Mouse (Mus musculus) hematopoietic multipotent progenitor cell, adult 10-12 weeks (in vitro differentiated cells): ENCODE results near the gene Tkfc. TPM values are rescaled to one million over a fixed set of nuclear protein-coding genes. Genes with fewer than 3 reads are reported as not detected.

ENCODE experiments used
- polyA plus RNA-seq: library from polyadenylated mRNA; stranded (reverse); fragments of >175 nt; gene quantifications from 2 replicates; pipeline ENCODE4 v1.2.3, GENCODE M21; 2012; ENCODE audit warnings: low replicate concordance

Gene Tkfc
- 1.0 and 2.6 TPM in 2 replicates for polyA plus RNA-seq

DNA sequence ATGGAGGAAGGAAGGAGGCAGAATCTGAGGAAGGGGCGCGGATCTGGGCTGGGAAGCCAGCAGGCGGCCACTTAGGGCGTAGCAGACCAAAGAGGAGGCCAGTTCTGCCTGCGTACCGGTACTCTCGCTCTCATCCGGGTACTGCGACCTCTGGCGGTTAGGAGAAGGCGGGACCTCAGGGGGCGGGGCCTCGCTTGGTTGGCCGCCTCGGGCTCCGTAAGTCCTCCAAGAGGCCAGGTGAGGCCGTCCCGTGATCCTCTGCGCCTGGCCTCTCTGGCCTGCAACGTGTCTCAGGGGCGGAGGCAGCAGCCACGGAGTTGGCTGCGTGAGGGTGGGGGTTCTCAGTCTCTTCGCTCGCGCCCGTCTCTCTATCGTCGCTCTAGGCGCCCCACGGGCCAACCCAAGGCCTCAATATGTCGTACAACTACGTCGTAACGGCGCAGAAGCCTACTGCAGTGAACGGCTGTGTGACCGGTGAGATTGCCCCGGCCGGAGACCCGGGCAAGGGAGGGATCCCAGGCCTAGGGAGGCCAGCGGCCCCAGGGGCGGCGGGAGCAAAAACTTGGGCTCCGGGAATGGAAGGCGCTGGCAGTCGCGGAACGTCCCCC lies at the start of gene Tkfc, which contains the start of gene Ddb1:
Gene Tkfc (minus strand): TSS at position 362 of the 608 bp plus-strand sequence.
Gene Ddb1 (plus strand): TSS at position 35 of the 608 bp plus-strand sequence.

GRCm38 (mm10) chr19:10634106-10634871 lies 28.8 kb upstream of the Tkfc start, which contains the start of gene Vwce:
Vwce (plus strand) TSS chr19:10634213.

GRCm38 (mm10) chr19:10576690-10577561 lies 28.5 kb downstream of the Tkfc start, which contains the start of the genes Cyb561a3 and Tmem138:
Cyb561a3 (plus strand) TSS chr19:10577172.
Tmem138 (minus strand) TSS chr19:10577362.

GRCm38 (mm10) chr19:10555624-10556510 lies 49.6 kb downstream of the Tkfc start, which contains the start of gene Tmem216:
Tmem216 (minus strand) TSS chr19:10556238.

Other genes with a start within 250 kb of the Tkfc start
- gene Syt7, start 216.6 kb downstream of the Tkfc start, polyA plus RNA-seq: 0.02 and 0.26 TPM in 2 replicates
- gene Lrrc10b, start 148.2 kb downstream of the Tkfc start, polyA plus RNA-seq: 0.07 TPM in 1 of 2 replicates, not detected in the other
- 0.96 and 3.8 TPM in 2 replicates for gene Ppp1r32, start 122.7 kb downstream of the Tkfc start, polyA plus RNA-seq
- 30.0 and 84.1 TPM in 2 replicates for gene Cpsf7, start 80.4 kb downstream of the Tkfc start, polyA plus RNA-seq
- 6.4 and 8.7 TPM in 2 replicates for gene Sdhaf2, start 79.5 kb downstream of the Tkfc start, polyA plus RNA-seq
- 0.73 and 0.96 TPM in 2 replicates for gene Tmem216, start 49.4 kb downstream of the Tkfc start, polyA plus RNA-seq
- 54.8 and 100 TPM in 2 replicates for gene Cyb561a3, start 28.5 kb downstream of the Tkfc start, polyA plus RNA-seq
- 2.3 and 4.2 TPM in 2 replicates for gene Tmem138, start 28.3 kb downstream of the Tkfc start, polyA plus RNA-seq
- gene Ddb1, start 327 bp downstream of the Tkfc start, polyA plus RNA-seq: 9.1 and 12.8 TPM in 2 replicates
- 0.16 and 0.22 TPM in 2 replicates for gene Vwce, start 28.6 kb upstream of the Tkfc start, polyA plus RNA-seq
- gene Pga5, start 72.4 kb upstream of the Tkfc start, polyA plus RNA-seq: not detected in 2 replicates
- gene Vps37c, start 83.1 kb upstream of the Tkfc start, polyA plus RNA-seq: 48.2 and 86.5 TPM in 2 replicates
- gene Cd5, start 133.3 kb upstream of the Tkfc start, polyA plus RNA-seq: 65.3 and 138 TPM in 2 replicates
- gene Cd6, start 224.4 kb upstream of the Tkfc start, polyA plus RNA-seq: 32.4 and 49.5 TPM in 2 replicates
- gene Slc15a3, start 234.1 kb upstream of the Tkfc start, polyA plus RNA-seq: 35.4 and 37.5 TPM in 2 replicates